Mouse (Mus musculus): ENCODE measurements at regions not wholly inside any gene's neighbourhood (a gene's known extent, or its start where the extent isn't known, plus 50 kb on each side); places are given as distances from the start of the nearest gene placed in this dataset.

DNA sequence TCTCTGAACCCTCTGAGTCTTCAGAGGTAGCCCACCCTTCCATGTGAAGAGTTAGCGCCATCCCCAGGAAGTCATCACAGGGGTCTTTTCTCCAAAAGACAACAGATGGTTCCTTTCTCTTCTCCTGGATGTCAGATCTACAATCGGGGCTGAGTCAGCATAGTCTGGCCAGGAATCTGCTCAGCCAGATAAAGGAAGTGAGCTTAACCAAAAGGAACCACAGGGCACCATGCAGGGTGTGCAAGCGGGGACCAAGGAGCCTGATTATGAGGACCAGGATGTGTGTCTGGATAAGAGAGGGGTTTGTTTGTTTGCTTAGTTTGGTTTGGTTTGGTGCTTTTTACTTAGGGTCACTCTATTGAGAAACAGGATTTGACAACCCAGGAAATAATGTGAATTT is 74.6 kb upstream of the Pcgf5 start:
- TF ChIP-seq CTCF (IDR thresholded peaks at IDR 0.05; ENCODE audit: low read depth, low read length) (no peak), GATA1 (IDR thresholded peaks at IDR 0.05; ENCODE audit: borderline replicate concordance, low read length) (no peak), POLR2AphosphoS5 (IDR thresholded peaks at IDR 0.05; ENCODE audit: insufficient replicate concordance, low read depth, low read length) (no peak)

All from G1E (cell line).